Mouse (Mus musculus) olfactory bulb, adult 2 months (tissue): ENCODE results near the gene Fuz. TPM values are rescaled to one million over a fixed set of nuclear protein-coding genes. Genes with fewer than 3 reads are reported as not detected.

Experiments used
- H3K27ac ChIP-seq: fragments of 200-500 bp; 2 replicates; pipeline ENCODE4 v1.5.1; 2012; ENCODE audit warnings: low read depth, low read length; ENCODE audit not compliant: insufficient read depth
- H3K4me1 ChIP-seq: fragments of 200-500 bp; 2 replicates; pipeline ENCODE4 v1.6.1; 2012; ENCODE audit warnings: low read length; ENCODE audit not compliant: control insufficient read depth, insufficient read depth
- H3K4me3 ChIP-seq: fragments of 200-500 bp; 2 replicates; pipeline ENCODE4 v1.5.1; 2012; ENCODE audit warnings: mild to moderate bottlenecking, low read depth, low read length, moderate library complexity; ENCODE audit not compliant: insufficient read depth
- CTCF ChIP-seq: fragments of 200-500 bp; IDR thresholded peaks from 2 replicates; pipeline ENCODE4 v1.5.1; 2012; ENCODE audit warnings: low read depth, mild to moderate bottlenecking, low read length, moderate library complexity; ENCODE audit not compliant: insufficient read depth
- POLR2A ChIP-seq: fragments of 200-500 bp; IDR thresholded peaks from 2 replicates; pipeline ENCODE4 v1.6.1; 2012; ENCODE audit warnings: mild to moderate bottlenecking, low read depth, low read length, moderate library complexity; ENCODE audit not compliant: insufficient read depth
- WGBS: fragments of 180-500 bp; shearing (Covaris S2); methylation state at CpG from one replicate; pipeline ENCODE4 v1.1.7; 2018; 5-methylcytosine and 5-hydroxymethylcytosine counted together
- polyA plus RNA-seq: library from polyadenylated mRNA; stranded (reverse); fragments of >200 nt; gene quantifications from 2 replicates; pipeline ENCODE4 v1.2.4, GENCODE M21; 2012; ENCODE audit warnings: low replicate concordance; ENCODE audit not compliant: missing spikeins, insufficient read depth, insufficient read length

Fuz gene
- not detected in 2 replicates for polyA plus RNA-seq

GRCm38 (mm10) chr7:44895593-44896434 is at the start of gene Fuz:
Fuz (plus strand) TSS chr7:44896079.
- peak within 1 kb of the TSS; percentile 98 for H3K27ac ChIP-seq
- peak within 1 kb of the TSS; percentile 76 for H3K4me3 ChIP-seq
- peaks cover 35% of the 10 kb centered on the region for H3K4me1 ChIP-seq
- under 1% methylated on average over 34 of the region's 34 CpGs for WGBS
- TF ChIP-seq CTCF = peak; percentile 60
- TF ChIP-seq POLR2A = no peak; the same call in 1 of the 2 replicates

- no peak overlapping the region for H3K4me3 ChIP-seq
- no peak overlapping the region for H3K27ac ChIP-seq
- peaks cover 19% of the 10 kb centered on the region for H3K4me1 ChIP-seq
- no peak for TF ChIP-seq POLR2A
- no peak for TF ChIP-seq CTCF
- WGBS = 85% methylated on average over 7 of the region's 7 CpGs
These were observed 49.1 kb upstream of the Fuz start for GRCm38 (mm10) chr7:44846804-44847203.

DNA sequence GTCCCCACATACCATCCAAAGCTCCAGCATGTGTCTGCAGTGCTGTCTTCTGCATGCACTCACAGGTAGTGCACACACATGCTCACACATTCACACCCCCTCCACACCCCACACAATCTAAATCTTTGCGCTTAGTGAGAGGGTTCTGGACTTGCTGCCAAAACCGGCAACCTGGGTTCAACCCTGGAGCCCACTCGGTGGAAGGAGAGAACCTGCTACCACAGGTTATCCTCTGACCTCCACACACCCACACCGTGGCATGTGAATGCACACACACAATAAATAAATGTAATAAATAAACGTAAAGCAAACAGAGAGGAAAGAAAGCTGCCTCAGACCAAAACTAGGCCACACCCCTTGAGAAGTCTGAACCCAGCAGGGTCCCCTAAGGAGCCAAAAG is 48.1 kb upstream of the Fuz start:
- no peak overlapping the region for H3K27ac ChIP-seq
- WGBS = 62% methylated on average over 5 of the region's 5 CpGs

DNA sequence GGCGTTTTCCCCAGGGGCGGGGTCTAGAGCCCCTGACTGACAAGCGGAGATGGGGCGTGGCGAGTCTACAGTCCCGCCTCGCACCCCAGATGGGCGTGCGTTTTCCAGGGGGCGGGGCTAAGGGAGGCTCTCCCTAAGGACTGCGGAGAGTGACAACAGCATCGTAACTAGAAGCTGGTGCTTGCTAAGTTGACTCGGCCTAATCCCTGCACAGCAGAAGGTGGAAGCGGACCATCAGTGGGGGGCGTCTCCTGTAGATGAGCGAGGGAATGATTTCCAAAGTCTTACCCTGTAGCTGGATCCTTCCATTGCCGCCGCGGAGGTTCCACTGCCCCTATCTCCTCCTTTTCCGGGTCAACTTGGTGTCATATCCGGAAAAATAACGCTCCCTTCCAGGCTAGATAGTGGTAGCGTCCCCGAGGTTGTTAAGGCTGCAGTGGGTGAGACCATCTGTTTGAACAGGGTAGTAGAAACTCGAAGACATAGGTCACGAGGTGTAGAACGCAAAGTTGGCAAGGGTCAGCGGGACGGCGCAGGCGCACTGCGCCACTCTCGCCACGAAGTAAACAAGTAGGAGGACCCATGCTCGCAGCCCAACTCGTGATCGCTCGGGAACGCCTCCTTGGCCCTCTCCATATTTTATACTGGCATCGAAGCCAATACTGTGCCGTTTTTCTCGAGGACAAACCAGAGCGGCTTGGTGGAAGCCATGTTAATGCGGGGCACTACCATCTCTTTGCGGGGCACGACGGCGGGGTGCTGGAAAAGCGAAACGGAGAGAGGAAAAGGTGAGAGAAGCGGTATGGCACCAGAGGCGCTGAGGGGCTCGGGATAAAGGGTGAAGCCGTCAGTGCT is 47.1 kb upstream of the Fuz start, which contains the start of the genes Akt1s1 and Tbc1d17:
Akt1s1 (plus strand) TSS at position 431 of the 855 bp plus-strand sequence.
Tbc1d17 (minus strand) TSS at position 519 of the 855 bp plus-strand sequence.
- H3K4me3 ChIP-seq = peak within 1 kb of the TSS; percentile 90
- peaks cover 30% of the 10 kb centered on the region for H3K4me1 ChIP-seq
- H3K27ac ChIP-seq = peak within 1 kb of the TSS; percentile 99
- WGBS = 0% methylated on average over 54 of the region's 54 CpGs
- peak; percentile 4; the same call in 1 of the 2 replicates for TF ChIP-seq CTCF
- peak; percentile 45 for TF ChIP-seq POLR2A

More for the DNA sequence above, 48.1 kb upstream of the Fuz start:
- TF ChIP-seq CTCF = no peak
- no peak for TF ChIP-seq POLR2A
- peak overlapping the region; percentile 90 for H3K4me3 ChIP-seq
- H3K4me1 ChIP-seq = peaks cover 25% of the 10 kb centered on the region

- WGBS = under 1% methylated on average over 41 of the region's 41 CpGs
- TF ChIP-seq POLR2A = 0 out of 2 replicates have a peak, but pooled peaks have one; percentile 30
- TF ChIP-seq CTCF = no peak
These were observed 46.3 kb upstream of the Fuz start for GRCm38 (mm10) chr7:44849416-44850111.

GRCm38 (mm10) chr7:44850146-44850545 is 45.7 kb upstream of the Fuz start:
- WGBS = under 1% methylated on average over 33 of the region's 33 CpGs
- Histone ChIP-seq H3K27ac (peak overlapping the region; percentile 99), H3K4me3 (peak overlapping the region; percentile 90), H3K4me1 (peaks cover 39% of the 10 kb centered on the region)
- TF ChIP-seq CTCF (no peak), POLR2A (peak; percentile 46; the same call in 1 of the 2 replicates)

More at GRCm38 (mm10) chr7:44849416-44850111, 46.3 kb upstream of the Fuz start:
- Histone ChIP-seq H3K27ac (peak overlapping the region; percentile 99), H3K4me1 (peaks cover 35% of the 10 kb centered on the region), H3K4me3 (peak overlapping the region; percentile 90)

DNA sequence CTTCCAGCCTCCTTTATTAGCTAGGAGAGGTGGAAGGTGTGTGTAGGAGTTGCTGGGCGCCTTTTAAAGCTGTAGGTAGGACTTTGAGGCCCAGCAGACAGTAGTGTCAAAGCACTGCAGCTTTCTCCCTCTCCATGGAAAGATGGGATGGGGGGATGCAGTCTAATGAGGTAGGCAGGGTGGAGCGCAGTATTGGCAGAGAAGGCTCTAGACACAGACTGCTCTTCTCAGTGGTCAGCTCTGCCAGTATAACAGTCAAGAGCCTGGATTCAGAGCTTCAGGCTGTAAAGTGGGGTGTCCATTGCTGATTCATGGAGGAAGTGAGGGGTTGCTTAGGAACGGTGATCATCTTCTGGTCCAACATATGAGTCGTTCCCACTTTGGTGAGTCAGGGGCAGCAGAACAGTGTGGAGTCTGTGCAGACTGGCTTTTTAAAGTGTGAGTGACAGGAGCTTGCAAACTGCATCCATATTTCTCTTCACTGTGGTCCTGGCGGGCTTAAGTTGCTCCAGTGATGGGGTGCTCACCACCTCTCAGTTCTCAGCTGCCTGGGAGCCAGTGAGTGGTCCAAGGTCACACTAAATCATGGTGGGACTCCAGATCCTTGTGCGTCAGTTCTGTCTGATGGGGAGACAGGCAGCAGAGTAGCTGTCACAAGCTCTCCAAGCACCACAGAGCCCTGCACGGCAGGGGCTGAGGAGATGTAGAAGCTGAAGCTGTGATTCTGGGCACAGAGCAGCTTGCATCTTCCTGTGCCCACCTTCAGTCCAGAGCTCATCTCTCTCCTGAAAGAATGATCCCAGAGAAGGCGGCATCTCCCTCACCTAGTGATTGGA is 44.9 kb upstream of the Fuz start:
- Histone ChIP-seq H3K4me3 (peak overlapping the region; percentile 90), H3K4me1 (peaks cover 41% of the 10 kb centered on the region), H3K27ac (peak overlapping the region; percentile 99; the same call in 1 of the 2 replicates)
- TF ChIP-seq POLR2A (no peak), CTCF (no peak)
- 72% methylated on average over 8 of the region's 8 CpGs for WGBS
